Mouse (Mus musculus) adrenal gland, postnatal 14 days (tissue): ENCODE measurements around the gene Cenpm. TPM values are rescaled to one million over a fixed set of nuclear protein-coding genes. Genes with fewer than 3 reads are reported as not detected.

ENCODE experiments used
- DNase-seq: peaks from one replicate; pipeline ENCODE4 v3.0.0; 2021; ENCODE audit warnings: mixed read lengths
- total RNA-seq: library from RNA; stranded (reverse); gene quantifications from 2 replicates; pipeline ENCODE4 v1.2.3, GENCODE M21; 2021

The Cenpm gene
- total RNA-seq, 1 experiment from 2014 or later = 12.2 TPM

DNA sequence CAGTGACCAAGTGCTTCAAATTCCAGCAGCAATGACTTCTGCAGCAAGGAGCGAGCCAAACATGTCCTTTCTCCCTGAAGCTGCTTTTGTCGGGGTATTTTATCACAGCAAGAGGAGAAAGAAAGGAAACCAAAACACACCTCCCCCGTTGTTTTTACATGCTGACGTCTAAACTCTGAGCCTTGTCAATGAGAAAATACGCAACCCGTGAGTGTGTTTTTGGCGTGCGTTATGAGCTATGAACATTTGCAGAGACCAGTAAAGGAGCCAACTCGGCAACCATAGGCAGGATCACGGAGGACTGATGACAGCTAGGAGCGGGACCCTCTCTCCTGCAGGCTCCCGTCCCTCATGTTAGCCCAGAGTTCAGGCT lies 820 bp downstream of the Cenpm start:
- DNase-seq = no peak

DNA sequence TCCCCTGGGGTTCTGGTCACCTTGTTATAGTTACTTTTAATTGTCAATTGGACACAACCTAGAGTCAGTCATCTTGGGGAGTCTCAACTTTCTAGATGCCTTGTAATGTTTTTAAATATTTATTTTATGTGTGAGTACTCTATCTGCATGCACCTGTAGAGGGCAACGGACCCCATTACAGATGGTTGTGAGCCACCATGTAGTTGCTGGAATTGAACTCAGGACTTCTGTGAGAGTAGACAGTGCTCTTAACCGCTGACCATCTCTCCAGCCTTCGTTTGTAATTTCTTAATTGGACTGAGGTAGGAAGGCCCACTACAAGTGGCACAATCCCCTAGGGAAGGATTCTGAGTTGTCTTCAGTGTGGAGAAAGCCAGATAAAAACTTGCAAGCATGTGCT lies 1.2 kb downstream of the Cenpm start:
- no peak for DNase-seq

DNA sequence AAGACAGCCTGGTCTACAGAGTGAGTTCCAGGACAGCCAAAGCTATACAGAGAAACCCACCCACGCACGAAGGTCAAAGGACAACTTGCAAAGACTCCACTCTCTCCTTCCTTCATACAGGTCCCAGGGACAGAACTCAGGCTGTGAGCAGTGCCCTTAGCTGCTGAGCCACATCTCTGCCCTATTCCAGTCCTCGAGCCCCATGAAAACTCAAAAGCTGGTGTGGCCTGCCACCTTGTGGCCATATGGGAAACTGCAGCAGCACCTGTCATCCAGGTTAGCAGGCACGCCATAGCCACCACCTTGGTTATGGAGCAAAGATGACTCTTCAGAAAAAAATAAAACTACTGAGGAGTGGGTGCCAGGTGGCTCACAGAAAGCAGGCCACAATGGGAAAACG lies 8.0 kb downstream of the Cenpm start:
- DNase-seq = peak; percentile 88

DNA sequence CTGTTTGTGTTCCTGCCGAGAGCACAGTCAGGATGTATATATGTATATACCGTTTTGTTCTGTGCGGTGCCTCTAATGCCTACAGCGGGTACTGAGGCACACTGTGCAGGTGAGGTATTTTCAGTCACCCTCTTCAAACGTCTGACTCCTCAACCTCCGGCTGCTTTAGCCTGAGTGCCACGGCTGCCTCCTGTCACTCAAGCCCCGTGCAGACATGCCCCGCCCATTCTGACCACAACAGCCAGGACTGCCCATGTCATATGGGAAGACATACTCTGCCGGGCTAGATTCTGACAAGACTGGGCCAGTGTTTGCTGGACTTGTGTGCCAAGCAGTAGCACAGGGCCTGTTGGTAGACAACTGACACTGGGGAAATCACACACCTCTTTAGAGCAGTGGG lies 8.9 kb downstream of the Cenpm start:
- DNase-seq = no peak

DNA sequence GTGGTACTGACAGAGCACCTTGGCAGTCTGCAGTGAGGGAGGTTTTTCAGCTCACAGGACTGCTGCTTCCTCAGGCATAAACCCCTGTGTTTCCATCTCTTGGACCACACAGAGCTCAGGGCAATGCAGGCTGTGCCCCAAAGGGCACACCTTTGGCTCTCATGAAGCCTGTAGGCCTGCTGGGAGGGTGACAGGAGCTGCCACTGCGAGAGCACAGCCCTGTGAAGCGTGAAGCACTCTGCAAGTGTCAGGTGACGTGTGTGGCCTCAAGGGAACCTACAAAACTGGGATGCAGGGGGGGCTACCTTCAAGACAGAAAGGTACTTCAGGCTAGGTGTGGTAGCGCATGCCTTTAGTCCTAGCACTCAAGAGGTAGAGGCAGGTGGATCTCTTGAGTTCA lies 11.9 kb downstream of the Cenpm start:
- DNase-seq = no peak

DNA sequence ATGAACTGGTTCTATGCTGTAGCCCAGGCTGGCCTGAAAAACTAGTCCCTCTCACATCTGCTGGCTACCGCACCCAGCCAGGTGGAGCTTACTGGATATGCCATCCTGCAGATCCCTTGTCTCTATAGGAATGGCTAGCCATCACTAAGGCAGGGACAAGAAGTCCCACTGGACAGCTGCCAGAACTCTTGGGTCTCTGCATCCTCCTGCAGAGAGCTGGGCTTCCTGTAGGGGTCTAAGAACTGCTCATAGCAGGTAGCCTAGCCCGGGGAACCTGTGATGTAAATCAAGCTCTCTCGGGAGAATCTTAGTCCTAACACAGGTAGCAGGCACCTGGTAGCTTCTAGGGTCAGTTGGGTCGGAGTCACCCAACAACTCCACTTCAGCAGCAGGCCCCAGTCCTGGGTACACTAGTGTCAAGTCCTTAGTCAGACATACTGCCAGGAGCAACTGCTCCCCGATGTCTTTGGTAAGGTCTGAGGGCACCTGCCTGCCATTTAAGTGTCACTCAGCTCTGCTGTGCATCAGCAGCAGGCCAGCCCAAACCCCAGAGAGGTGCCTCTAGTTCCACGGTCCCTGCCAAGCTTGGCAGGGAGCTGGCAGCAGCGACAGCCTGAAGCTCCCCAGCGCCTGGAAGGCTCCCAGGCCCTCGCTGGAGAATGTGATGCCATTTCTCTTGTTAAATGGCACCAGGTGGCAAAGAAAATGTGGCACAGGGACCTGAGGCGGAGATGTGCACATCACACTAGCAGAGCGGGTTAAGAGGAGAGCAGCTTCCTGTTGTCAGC lies 12.8 kb downstream of the Cenpm start:
- DNase-seq = no peak

DNA sequence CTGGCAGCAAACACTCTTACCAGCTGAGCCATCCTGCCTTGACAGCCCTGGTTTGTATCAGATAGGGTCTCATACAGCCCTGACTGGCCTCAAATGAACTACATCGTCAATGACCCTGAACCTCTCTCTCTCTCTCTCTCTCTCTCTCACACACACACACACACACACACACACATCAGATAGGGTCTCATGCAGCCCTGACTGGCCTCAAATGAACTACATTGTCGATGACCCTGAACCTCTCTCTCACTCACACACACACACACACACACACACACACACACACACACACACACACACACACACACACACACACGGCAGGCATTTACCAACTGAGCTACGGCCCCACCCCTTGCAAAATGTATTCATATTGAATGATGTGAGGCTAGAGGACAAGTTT lies 13.4 kb downstream of the Cenpm start:
- no peak for DNase-seq

DNA sequence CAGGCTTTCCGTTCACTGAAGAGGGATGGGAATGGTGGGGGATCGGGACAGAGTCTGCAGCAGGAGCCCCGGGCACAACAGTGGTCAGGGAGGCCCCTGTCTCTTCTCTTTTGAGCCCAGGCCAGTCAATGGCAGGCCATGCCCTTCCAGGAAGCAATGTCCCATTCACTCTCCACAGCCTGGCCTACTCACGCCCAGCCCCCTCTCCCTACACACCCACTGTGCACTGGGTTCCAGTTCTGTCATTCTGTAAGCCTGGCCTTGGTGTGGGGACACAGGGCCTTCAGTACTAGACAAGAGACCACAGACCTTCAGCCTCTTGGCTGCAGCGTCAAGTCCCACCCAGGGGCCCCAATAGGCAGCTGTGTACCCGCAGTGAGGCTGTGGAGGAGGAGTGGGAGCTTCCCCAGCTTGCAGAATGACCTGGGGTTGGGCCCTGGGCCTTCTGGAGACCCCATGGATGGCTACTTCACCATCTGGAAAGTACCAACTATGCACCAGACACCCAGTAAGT lies 14.4 kb downstream of the Cenpm start:
- DNase-seq = no peak

DNA sequence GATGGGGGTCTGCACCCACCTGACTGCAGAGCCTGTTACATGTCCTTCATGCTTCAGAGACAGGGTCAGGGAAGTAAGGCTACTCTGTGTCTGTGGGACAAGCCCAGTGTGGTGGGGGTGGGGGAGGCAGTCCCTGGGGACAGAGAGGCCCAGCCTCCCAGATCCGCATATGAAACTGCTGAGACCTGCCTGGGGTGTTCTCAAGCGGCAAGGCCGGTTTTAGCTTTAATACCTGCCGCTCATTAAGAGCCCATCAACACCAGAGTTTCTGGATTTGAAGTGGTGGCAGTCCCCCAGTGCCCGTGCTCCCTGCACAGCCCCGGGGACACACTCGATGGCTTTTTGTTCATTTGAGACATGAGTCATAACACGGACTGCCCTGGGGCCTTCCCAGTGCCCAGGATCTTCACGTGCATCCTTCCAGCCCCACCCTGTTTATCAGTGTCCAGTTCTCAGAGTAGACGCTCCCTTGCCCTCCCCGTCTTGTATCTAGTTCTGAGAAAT lies 15.0 kb downstream of the Cenpm start:
- DNase-seq = no peak

DNA sequence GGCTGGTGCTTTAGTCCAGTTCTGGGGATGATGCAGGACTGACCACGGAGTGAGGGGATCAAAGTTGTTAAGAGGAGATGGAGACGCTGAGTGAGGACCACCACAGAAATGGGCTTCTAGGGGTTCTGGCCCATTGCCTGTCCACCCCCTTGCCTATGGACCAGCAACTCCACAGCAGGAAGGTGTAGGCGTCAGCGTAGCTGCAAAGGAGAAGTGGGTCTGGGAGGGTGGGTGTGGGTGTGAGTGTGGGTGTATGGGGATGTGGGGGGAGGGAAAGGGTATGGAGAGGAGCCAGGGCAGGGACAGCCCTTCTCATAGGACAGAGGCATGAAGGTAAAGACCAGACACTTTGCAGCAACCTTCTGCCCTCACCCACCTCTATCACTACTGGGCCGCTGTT lies 18.8 kb downstream of the Cenpm start:
- no peak for DNase-seq

DNA sequence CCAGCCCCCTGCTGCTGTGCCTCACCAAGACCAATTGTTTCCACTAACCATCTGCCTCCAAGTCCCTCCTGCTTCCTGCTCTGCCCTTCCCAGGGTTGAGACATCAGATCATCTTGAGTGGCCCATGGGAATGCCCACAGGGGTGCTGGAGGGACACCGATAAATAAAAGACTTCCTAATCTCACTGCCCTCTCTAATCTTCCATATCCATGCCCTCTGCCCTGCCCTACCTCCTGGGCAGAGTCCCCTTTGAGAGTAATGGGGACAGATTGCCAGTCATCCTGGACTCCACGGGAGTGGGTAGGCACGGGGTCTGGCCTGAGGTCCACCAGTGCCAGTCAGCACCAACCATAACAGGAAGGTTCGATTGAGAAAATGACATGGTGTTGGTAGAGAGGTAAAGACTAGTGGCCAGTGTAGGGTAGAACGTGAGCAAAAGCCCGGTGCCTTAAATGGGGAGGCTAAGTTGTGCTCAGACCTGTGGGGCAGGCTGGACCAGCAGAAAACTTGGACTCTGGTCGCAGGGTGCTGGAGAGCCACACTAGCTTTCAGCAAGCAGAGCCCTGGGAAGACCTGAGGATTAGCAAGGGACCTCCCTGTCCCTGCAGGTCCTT lies 19.8 kb downstream of the Cenpm start:
- DNase-seq = no peak

DNA sequence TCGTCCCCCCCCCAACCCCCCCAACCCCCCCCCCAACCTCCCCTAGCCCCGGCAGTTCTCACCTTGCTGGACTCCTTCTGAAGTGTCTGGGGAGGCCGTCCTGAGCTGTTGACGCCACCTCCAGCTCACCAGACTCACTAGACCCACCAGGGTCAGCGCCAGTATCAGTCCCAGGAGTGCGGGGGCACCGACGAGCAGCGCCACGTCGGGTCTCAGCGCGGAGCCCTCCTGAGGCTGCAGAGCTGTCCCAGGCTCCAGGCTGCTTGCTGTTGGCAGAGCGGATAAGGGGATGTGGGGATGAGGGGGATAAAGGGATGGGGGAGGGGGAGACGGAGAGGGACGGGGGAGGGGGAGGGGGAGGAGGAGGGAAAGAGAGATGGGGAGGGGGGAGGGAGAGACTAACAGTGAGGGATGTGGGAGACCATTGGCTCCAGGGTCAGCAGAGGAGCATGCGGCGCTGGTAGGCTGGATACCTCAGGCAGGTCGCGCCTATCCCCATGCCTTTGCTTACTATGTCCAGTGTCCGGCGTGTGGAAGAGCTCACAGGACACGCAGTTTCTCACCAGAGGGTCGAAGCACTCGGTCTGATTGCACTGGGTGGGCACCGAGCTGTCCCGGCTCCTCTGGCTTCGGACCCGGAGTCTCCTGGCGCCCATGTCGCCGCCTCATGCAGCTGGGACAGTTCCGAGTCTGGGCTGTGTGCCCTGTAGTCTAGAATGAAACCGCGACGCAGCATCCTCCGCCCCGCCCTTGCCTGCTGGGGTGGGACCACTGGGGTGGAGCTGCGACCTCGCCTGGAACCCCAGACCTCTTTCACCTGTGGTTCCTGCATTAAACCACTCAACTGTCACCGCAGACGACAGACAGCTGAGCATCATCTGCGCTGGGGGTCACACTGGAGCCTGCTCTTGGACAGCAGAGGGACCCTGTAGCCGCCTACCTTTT lies 20.6 kb downstream of the Cenpm start, which contains the start of gene Tnfrsf13c:
Gene Tnfrsf13c (minus strand): TSS at position 713 of the 945 bp plus-strand sequence.
- DNase-seq = peak; percentile 51

DNA sequence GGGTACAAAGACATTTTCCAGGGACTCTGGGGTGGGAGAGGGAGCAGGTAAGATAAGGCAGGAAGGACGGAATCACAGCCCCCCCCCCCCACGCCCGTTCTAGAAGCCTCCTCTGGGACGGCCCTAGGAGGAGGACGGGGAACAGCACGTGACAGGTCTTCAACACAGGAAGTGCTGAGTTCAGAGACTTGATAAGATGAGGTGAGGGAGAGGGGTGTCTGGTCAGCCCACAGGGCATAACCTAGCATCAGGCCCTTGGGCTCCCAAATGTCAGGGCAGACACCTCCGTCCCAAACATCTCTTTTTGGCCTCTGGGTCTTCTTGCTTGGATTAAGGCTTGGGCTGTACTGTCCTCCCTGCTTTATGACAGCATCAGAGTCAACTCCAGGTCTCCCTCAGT lies 21.3 kb downstream of the Cenpm start:
- DNase-seq = no peak

DNA sequence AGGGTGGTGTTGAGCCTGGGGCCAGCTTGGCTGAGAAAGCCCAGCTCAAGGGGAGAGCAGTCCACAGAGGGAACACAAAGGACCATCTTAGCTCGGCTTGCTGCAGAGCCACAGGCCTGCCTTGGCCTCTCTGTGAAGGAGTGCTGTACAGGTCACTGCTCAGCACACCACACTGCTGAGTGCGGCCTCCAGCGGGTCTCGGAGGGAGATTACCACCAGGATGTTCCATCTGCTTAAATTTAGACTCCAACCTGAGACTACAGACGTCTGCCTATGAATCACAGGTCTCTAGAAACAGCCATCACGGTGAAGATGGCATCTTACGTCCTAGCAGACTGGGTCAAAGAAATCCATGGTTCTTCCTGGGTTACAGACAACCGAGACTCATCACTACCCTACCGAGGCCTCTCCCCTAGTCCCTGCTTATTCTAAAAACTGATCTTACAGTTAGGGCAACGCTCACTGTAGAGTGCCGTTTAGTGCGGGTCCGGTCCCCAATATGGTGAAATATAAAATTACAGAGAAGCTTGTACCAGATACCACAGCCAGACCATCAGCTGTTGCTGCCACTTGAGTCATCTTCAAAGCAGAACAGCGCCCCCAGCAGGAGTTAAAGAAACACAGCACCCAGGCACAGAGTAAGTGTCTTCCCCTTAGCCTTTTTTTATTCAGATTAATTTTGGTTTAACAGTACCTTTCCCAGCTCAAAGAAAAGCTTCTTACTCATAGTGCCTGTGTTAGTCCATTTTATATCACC lies 23.3 kb downstream of the Cenpm start:
- DNase-seq = no peak

DNA sequence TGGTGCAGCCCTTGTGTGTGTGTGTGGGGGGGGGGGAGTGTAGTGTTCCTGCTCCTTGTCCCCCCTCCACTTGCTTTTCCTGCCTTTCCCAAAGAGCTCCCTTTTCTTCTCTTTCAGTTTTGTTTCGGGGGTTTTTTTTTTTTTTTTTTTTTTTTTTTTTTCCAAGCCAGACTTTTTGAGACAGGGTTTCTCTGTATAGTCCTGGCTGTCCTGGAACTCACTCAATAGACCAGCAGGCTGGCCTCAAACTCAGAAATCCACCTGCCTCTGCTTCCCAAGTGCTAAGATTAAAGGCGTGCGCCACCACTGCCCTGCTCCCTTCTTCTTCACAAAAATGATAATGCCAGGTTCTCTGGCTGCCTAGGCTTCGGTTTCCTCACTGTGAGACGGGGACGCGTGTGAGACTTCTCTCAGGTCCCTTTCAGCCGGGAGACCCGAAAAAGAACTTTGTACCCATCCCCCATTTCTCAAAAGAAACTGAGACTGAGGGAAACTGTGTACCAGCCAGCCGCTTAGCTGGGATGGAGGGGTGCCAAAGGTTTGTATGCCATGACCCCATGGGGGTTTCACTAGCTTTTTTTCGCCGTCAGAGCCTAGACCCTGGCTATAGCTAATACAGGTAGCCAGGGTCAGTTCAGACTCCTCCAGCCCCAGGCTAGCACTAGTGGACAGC lies 24.4 kb downstream of the Cenpm start:
- no peak for DNase-seq

DNA sequence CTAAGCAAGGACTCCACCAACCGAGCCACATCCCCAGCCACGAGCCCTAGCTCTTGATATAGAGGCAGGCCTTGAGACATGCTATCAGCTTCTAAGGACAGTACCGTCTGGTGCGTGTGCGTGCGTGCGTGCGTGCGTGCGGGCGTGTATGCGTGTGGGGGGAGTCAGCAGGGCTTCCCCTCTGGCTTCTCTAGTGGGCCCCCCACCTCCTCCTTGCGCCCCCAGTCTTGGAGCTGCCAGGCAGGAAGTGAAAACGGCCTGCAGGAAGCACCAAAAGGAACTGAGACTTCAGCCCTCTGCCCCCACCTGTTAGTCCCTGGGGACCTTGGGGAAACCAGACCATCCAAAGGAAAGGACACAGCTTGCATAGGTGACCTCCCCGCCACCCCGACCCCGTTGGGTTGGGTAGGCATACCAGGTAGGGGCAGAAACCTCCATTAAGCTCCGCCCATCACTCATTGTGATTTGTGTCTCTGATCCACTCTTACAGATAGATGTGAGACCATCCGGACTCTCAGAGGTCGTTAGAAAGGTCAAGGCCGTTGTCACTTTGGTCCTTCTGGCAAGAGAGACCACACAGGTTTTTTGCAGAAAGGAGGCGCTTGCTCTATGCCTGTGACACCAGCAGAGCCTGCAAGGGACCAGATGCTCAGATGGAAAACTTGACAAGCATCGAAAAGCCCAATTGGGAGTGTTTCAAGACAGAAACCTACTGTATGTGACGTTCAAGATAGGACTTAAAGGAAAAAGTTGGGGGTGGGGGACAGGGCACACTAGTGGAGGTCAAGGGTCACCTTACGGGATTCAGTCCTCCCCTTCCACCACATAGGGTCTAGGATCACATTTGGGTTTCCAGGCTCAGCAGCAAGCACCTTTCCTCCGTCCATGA lies 25.5 kb downstream of the Cenpm start:
- DNase-seq = peak; percentile 45

DNA sequence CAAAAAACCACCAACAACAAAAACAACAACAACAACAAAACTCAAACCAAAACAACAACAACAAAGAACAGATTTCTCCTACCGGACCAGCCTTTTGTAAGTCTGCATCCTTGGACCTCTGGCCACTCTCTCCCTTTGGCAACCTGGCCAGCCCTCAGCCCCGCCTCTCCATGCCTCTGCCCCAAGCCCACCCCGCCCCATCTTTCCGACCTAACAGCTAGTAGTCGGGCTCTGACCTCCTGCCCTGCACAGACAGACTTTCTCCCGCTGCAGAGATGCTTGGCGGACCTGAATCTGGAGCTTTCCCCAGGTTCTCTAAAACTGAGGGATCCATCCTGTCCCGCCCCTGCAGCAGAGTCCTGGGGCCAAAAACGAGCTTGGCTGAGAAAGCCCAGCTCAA lies 26.6 kb downstream of the Cenpm start:
- DNase-seq = no peak

DNA sequence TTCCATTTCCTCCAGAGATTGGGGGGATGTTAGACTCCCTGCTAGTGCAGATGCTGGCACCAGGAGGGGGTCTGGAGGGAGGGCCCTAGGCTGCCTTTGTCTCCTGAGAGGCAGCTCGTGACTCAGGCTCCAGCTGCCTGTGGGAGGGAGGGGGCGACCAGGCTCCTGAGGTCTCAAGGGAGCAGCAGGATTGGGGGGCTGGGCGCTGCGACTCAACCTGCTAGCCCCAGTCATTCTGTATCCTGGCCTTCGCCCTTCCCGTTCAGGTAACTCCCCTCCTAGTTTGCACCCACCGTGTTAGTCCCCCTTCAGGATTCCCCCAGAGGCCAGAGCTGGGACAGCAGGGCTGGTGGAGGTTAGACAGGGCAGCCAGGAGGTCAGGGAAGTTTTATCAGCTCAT lies 27.5 kb downstream of the Cenpm start:
- DNase-seq = no peak

DNA sequence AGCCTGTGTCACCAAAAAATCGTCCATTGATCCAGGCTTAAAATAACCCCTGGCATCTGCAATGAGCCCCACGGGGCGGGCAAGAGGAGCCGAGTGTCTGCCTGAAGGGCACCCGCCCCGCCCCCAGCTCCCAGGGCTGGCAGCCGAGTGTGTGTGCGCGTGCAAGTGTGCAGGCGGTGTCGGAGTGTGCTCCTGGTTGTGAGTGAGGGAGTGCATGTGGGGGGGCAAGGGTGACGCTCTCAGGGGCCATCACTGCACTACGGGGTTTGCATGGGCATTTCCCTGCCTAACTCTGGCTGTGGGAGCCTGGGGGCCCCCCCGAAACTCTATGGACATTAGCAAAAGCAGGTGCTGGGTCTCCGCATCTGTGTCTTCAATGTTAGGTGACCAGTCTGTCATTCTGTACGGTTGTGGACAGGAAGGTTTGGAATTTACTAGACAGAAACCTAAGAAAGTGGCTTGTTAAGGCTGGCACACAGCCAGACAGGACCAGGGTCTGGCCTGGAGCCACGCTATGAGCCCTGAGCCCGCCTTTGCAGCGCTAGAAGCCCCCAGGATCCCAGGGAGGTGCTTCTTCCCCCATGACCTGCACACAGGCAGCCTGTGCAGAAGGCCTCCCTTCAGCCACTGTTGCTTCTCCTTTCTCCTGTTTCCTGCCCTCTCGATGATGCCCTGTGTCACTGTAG lies 28.3 kb downstream of the Cenpm start:
- DNase-seq = no peak
